Mouse (Mus musculus): ENCODE measurements around the gene Ubqln4. TPM values are rescaled to one million over a fixed set of nuclear protein-coding genes. Genes with fewer than 3 reads are reported as not detected.

The Ubqln4 gene
- total and polyA plus RNA-seq, 3 experiments = 22.8 to 62.2 (median 39.6) TPM

DNA sequence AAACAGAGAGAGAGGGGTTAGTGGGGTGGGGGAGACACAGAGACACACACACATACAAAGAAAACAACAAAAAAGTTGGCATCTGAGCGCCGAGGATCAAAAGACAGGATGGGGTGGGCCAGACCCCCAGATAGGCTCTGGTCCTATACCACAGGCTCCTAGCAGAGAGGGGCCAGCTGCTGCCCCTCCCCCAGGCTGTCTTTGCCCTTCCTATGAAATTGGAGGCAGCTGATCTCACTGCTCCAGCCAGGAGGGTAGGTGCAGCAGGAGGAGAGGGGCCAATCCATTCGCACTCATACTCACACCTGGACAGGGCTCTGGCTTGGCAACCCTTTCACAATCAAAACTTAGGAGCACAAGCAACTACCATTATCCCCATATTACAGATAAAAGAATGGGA lies 44.3 kb upstream of the Ubqln4 start:
- Histone ChIP-seq H3K27ac (ENCODE audit: insufficient read depth, low read depth) (peak overlapping the region; percentile 74), H3K4me3 (replicated peaks in 1 of 3; ENCODE audit: low read depth in 2 of 3, low read length in 2 of 3, poor library complexity in 1 of 3) (peak overlapping the region; percentile 49 to 61 (median 57)), H3K79me2 (replicated peaks; ENCODE audit: control insufficient read depth, extremely low read depth, insufficient read depth, poor library complexity, severe bottlenecking) (no peaks in the 10 kb centered on the region), H3K36me3 (replicated peaks in 1 of 2; ENCODE audit: control insufficient read depth in 1 of 2, insufficient read depth in 1 of 2, low read length in 1 of 2) (no peaks in the 10 kb centered on the region), H3K4me1 (ENCODE audit: control insufficient read depth in 1 of 2, insufficient read depth in 2 of 2) (peaks cover 27 to 80% of the 10 kb centered on the region in 2 experiments), H3K9ac (ENCODE audit: insufficient read depth, low read depth) (peak overlapping the region; percentile 51; the same call in 1 of the 2 replicates), H3K27me3 (replicated peaks) (no peaks in the 10 kb centered on the region), H3K4me2 (ENCODE audit: insufficient read depth, low read depth, poor library complexity, severe bottlenecking) (peak overlapping the region; percentile 87), H3K9me3 (replicated peaks; ENCODE audit: low read length) (no peaks in the 10 kb centered on the region)
- in situ Hi-C loops (cut with MboI; ENCODE audit: low pct_ligation_motif_present, low pct_unique_long_range_greater_than_20kb, low sequenced_read_pairs) = no loop called here
- no peak for DNase-seq (ENCODE audit: extremely low read depth)
- TF ChIP-seq TCF12 (IDR thresholded peaks at IDR 0.05; ENCODE audit: low read depth, low read length) (no peak), JUN (IDR thresholded peaks at IDR 0.05; ENCODE audit: insufficient read depth, low read depth, low read length) (no peak), BHLHE40 (IDR thresholded peaks at IDR 0.05; ENCODE audit: low read depth, low read length) (no peak), ELF1 (IDR thresholded peaks at IDR 0.05; ENCODE audit: low read depth, low read length) (no peak), IRF4 (IDR thresholded peaks at IDR 0.05; ENCODE audit: low read depth, low read length) (no peak), USF2 (conservative IDR thresholded peaks at IDR 0.05; ENCODE audit: low read depth, low read length) (no peak), MEF2A (IDR thresholded peaks at IDR 0.05; ENCODE audit: borderline replicate concordance, low read depth, low read length) (no peak), CTCF (conservative IDR thresholded peaks at IDR 0.05 in 1 of 2, IDR thresholded peaks at IDR 0.05 in 1 of 2; ENCODE audit: low read depth in 2 of 2, low read length in 2 of 2) (no peak), MAZ (IDR thresholded peaks at IDR 0.05; ENCODE audit: low read depth, low read length) (no peak), ZMIZ1 (IDR thresholded peaks at IDR 0.05; ENCODE audit: low read depth, low read length) (no peak), ETS1 (conservative IDR thresholded peaks at IDR 0.05; ENCODE audit: low read depth, low read length) (no peak), TBP (conservative IDR thresholded peaks at IDR 0.05; ENCODE audit: low read depth, low read length) (no peak), ZKSCAN1 (IDR thresholded peaks at IDR 0.05; ENCODE audit: borderline replicate concordance, low read depth, low read length) (no peak), USF1 (IDR thresholded peaks at IDR 0.05; ENCODE audit: low read depth, low read length) (no peak), MXI1 (IDR thresholded peaks at IDR 0.05; ENCODE audit: low read depth, low read length) (no peak), EP300 (IDR thresholded peaks at IDR 0.05; ENCODE audit: low read length) (no peak), ZC3H11A (IDR thresholded peaks at IDR 0.05; ENCODE audit: low read depth, low read length) (no peak), UBTF (IDR thresholded peaks at IDR 0.05; ENCODE audit: low read depth, low read length) (no peak)
- dilution Hi-C loops (cut with MboI; ENCODE audit: extremely low pct_ligation_motif_present, extremely low pct_unique_long_range_greater_than_20kb, low sequenced_read_pairs) = no loop called here

- Histone ChIP-seq H3K9me3 (replicated peaks; ENCODE audit: low read length) (no peaks in the 10 kb centered on the region), H3K27ac (ENCODE audit: insufficient read depth, low read depth) (peak within 1 kb of the TSS; percentile 74), H3K4me2 (ENCODE audit: insufficient read depth, low read depth, poor library complexity, severe bottlenecking) (peak within 1 kb of the TSS; percentile 87), H3K27me3 (replicated peaks) (no peaks in the 10 kb centered on the region), H3K4me3 (replicated peaks in 1 of 3; ENCODE audit: low read depth in 2 of 3, low read length in 2 of 3, poor library complexity in 1 of 3) (peak within 1 kb of the TSS; percentile 49 to 61 (median 57)), H3K36me3 (replicated peaks in 1 of 2; ENCODE audit: control insufficient read depth in 1 of 2, insufficient read depth in 1 of 2, low read length in 1 of 2) (no peaks in the 10 kb centered on the region), H3K4me1 (ENCODE audit: control insufficient read depth in 1 of 2, insufficient read depth in 2 of 2) (peaks cover 30 to 83% of the 10 kb centered on the region in 2 experiments), H3K79me2 (replicated peaks; ENCODE audit: control insufficient read depth, extremely low read depth, insufficient read depth, poor library complexity, severe bottlenecking) (no peaks in the 10 kb centered on the region), H3K9ac (ENCODE audit: insufficient read depth, low read depth) (peak within 1 kb of the TSS; percentile 51; the same call in 1 of the 2 replicates)
- peak; percentile 100 for DNase-seq (ENCODE audit: extremely low read depth)
- in situ Hi-C loops (cut with MboI; ENCODE audit: low pct_ligation_motif_present, low pct_unique_long_range_greater_than_20kb, low sequenced_read_pairs) (no loop called here), dilution Hi-C loops (cut with MboI; ENCODE audit: extremely low pct_ligation_motif_present, extremely low pct_unique_long_range_greater_than_20kb, low sequenced_read_pairs) (no loop called here)
- TF ChIP-seq ZKSCAN1 (IDR thresholded peaks at IDR 0.05; ENCODE audit: borderline replicate concordance, low read depth, low read length) (no peak), ETS1 (conservative IDR thresholded peaks at IDR 0.05; ENCODE audit: low read depth, low read length) (peak; percentile 99), KAT2A (IDR thresholded peaks at IDR 0.05; ENCODE audit: insufficient replicate concordance, low read length) (no peak), E2F4 (IDR thresholded peaks at IDR 0.05; ENCODE audit: insufficient replicate concordance, low read depth, low read length) (no peak), MEF2A (IDR thresholded peaks at IDR 0.05; ENCODE audit: borderline replicate concordance, low read depth, low read length) (peak; percentile 92), USF1 (IDR thresholded peaks at IDR 0.05; ENCODE audit: low read depth, low read length) (peak; percentile 80), USF2 (conservative IDR thresholded peaks at IDR 0.05; ENCODE audit: low read depth, low read length) (peak; percentile 55), PAX5 (IDR thresholded peaks at IDR 0.05; ENCODE audit: low read length) (no peak), ELF1 (IDR thresholded peaks at IDR 0.05; ENCODE audit: low read depth, low read length) (peak; percentile 87), SIN3A (IDR thresholded peaks at IDR 0.05; ENCODE audit: low read length) (peak; percentile 98), CHD2 (IDR thresholded peaks at IDR 0.05; ENCODE audit: low read length) (peak; percentile 95), POLR2AphosphoS2 (IDR thresholded peaks at IDR 0.05; ENCODE audit: low read depth, low read length) (no peak), TCF12 (IDR thresholded peaks at IDR 0.05; ENCODE audit: low read depth, low read length) (peak; percentile 93), UBTF (IDR thresholded peaks at IDR 0.05; ENCODE audit: low read depth, low read length) (peak; percentile 79; the same call in 1 of the 2 replicates), MAFK (IDR thresholded peaks at IDR 0.05; ENCODE audit: insufficient replicate concordance, low read length) (peak; percentile 17; the same call in 1 of the 2 replicates), ZC3H11A (IDR thresholded peaks at IDR 0.05; ENCODE audit: low read depth, low read length) (no peak), NRF1 (IDR thresholded peaks at IDR 0.05; ENCODE audit: low read depth, low read length) (peak; percentile 46), JUND (conservative IDR thresholded peaks at IDR 0.05; ENCODE audit: low read depth, low read length) (no peak), NELFE (IDR thresholded peaks at IDR 0.05; ENCODE audit: low read depth, low read length) (peak; percentile 67), SMC3 (IDR thresholded peaks at IDR 0.05; ENCODE audit: low read depth, low read length) (peak; percentile 22; the same call in 1 of the 2 replicates)
These were observed 43.7 kb upstream of the Ubqln4 start, which contains the start of gene Lmna for GRCm38 (mm10) chr3:88509692-88510420. Gene Lmna (minus strand): TSS chr3:88509956.

Data from CH12.LX (cell line).